Mouse (Mus musculus): ENCODE measurements around the gene Lrp6. TPM values are rescaled to one million over a fixed set of nuclear protein-coding genes. Genes with fewer than 3 reads are reported as not detected.

Lrp6 gene
- polyA plus RNA-seq, 2 experiments = 6.2 to 6.9 TPM

DNA sequence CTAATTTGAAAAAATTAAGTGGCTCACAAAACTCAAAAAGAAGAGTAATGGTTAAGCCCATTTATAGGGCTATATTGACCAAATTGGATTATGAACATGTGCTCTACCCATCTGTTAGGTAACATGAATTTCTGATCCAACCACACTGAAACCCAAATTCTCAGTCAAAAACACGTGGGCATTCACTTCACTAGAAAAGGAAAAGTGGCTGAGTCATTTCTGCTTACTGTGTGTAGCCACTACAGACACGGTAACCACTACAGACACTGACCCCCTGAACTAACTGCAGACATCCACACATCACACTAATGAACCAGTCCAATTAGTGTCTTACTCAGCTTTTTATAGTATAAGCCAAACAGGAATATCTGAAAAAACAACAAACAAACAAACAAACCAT lies 22.7 kb downstream of the Lrp6 start:
- ATAC-seq (ENCODE audit: insufficient read depth) = no peak
- H3K36me3 ChIP-seq (replicated peaks; ENCODE audit: control insufficient read depth, insufficient read depth, low read depth) = no peaks in the 10 kb centered on the region; the same call in 1 of the 2 replicates
- DNase-seq (ENCODE audit: low read depth in 3 of 3, low spot score in 3 of 3) = no peak
- H3K27me3 ChIP-seq (ENCODE audit: control insufficient read depth, insufficient read depth, low read length) = no peaks in the 10 kb centered on the region
- no peak overlapping the region for H3K9ac ChIP-seq (replicated peaks)
- H3K4me3 ChIP-seq (ENCODE audit: insufficient read depth in 1 of 2, low read depth in 2 of 2, low read length in 2 of 2) = no peak overlapping the region
- 7% methylated on average over 2 of the region's 2 CpGs for WGBS (ENCODE audit: insufficient replicate concordance)
- H3K27ac ChIP-seq = no peak overlapping the region
- H3K9me3 ChIP-seq (ENCODE audit: control insufficient read depth, low read length) = no peaks in the 10 kb centered on the region
- no peak overlapping the region for H3K4me2 ChIP-seq (ENCODE audit: low read depth)
- H3K4me1 ChIP-seq (replicated peaks; ENCODE audit: control insufficient read depth in 2 of 2, insufficient read depth in 2 of 2, low read length in 1 of 2) = peaks cover 11 to 22% of the 10 kb centered on the region in 2 experiments
- TF ChIP-seq CTCF (IDR thresholded peaks at IDR 0.05; ENCODE audit: low read depth) (no peak), EP300 (IDR thresholded peaks at IDR 0.05; ENCODE audit: low read depth) (no peak)

DNA sequence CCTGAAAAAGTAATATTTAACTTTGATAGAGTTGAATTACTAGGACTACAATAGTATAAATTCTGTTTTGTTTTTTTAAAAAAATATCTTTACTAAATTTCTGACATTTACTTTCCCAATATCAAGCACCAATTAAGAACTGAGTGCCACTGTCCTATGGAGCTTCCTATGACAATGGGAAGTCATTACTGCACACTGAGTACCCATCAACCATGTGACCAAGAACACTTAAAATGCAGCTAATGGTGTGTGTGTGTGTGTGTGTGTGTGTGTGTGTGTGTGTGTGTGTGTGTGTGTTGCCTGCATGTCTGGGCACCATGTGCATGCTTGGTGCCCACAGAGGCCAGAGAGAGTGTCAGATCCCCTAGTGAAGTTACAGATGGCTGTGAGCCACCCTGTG lies 23.2 kb downstream of the Lrp6 start:
- H3K27ac ChIP-seq = no peak overlapping the region

DNA sequence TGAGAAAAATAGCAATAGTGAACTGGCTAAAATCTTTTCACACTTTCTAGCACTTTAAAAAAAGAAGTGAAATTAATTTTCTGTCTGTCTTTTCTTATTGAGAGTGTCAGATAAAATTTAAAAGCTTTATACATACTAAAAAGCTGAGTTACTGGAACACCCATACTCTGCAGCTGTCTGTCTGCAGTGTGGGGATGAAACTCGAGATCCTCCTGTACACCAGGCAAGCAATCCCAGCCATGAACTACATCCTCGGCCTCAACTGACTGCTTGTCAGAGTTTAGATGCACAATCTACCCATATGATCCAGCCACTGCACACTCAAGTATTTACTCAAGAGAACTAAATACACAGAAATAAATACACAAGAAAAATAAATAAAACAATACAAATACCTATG lies 24.4 kb downstream of the Lrp6 start:
- H3K4me1 ChIP-seq (replicated peaks; ENCODE audit: control insufficient read depth in 2 of 2, insufficient read depth in 2 of 2, low read length in 1 of 2) = peaks cover 22 to 31% of the 10 kb centered on the region in 2 experiments
- no peak overlapping the region for H3K9ac ChIP-seq (replicated peaks)
- no peak overlapping the region for H3K4me2 ChIP-seq (ENCODE audit: low read depth)
- 66% methylated on average over 2 of the region's 2 CpGs for WGBS (ENCODE audit: insufficient replicate concordance)
- H3K27ac ChIP-seq = no peak overlapping the region
- DNase-seq (ENCODE audit: low read depth in 3 of 3, low spot score in 3 of 3) = no peak
- H3K9me3 ChIP-seq (ENCODE audit: control insufficient read depth, low read length) = no peaks in the 10 kb centered on the region
- H3K36me3 ChIP-seq (replicated peaks; ENCODE audit: control insufficient read depth, insufficient read depth, low read depth) = no peaks in the 10 kb centered on the region; the same call in 1 of the 2 replicates
- H3K27me3 ChIP-seq (ENCODE audit: control insufficient read depth, insufficient read depth, low read length) = no peaks in the 10 kb centered on the region
- H3K4me3 ChIP-seq (ENCODE audit: insufficient read depth in 1 of 2, low read depth in 2 of 2, low read length in 2 of 2) = no peak overlapping the region
- no peak for TF ChIP-seq EP300 (IDR thresholded peaks at IDR 0.05; ENCODE audit: low read depth)
- TF ChIP-seq CTCF (IDR thresholded peaks at IDR 0.05; ENCODE audit: low read depth) = no peak
- no peak for ATAC-seq (ENCODE audit: insufficient read depth)

More for the DNA sequence above, 23.2 kb downstream of the Lrp6 start:
- no peaks in the 10 kb centered on the region for H3K9me3 ChIP-seq (ENCODE audit: control insufficient read depth, low read length)
- H3K4me3 ChIP-seq (ENCODE audit: insufficient read depth in 1 of 2, low read depth in 2 of 2, low read length in 2 of 2) = no peak overlapping the region
- no peak for ATAC-seq (ENCODE audit: insufficient read depth)
- TF ChIP-seq CTCF (IDR thresholded peaks at IDR 0.05; ENCODE audit: low read depth) (no peak), EP300 (IDR thresholded peaks at IDR 0.05; ENCODE audit: low read depth) (no peak)
- H3K4me2 ChIP-seq (ENCODE audit: low read depth) = no peak overlapping the region
- no peaks in the 10 kb centered on the region for H3K27me3 ChIP-seq (ENCODE audit: control insufficient read depth, insufficient read depth, low read length)
- H3K9ac ChIP-seq (replicated peaks) = no peak overlapping the region
- no peak for DNase-seq (ENCODE audit: low read depth in 3 of 3, low spot score in 3 of 3)
- H3K36me3 ChIP-seq (replicated peaks; ENCODE audit: control insufficient read depth, insufficient read depth, low read depth) = no peaks in the 10 kb centered on the region; the same call in 1 of the 2 replicates
- peaks cover 15 to 26% of the 10 kb centered on the region in 2 experiments for H3K4me1 ChIP-seq (replicated peaks; ENCODE audit: control insufficient read depth in 2 of 2, insufficient read depth in 2 of 2, low read length in 1 of 2)

DNA sequence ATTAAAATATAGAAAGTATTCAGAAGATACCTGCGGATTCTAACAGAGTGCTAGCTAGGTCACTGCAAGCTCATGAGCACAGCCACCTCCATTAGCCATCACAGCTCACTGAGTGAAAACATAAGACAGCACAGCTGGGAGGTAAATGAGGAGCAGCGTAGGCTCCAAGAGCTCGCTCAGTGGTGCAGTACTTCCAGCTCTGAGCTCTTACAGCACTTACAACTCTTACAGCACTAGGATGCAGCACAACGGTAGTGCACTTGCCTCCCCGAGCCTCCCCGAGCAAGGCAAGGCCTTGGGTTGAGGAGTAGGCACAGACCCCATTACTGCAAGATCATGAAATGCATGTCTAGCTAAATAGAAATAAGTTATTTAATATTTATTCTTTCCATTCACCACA lies 26.6 kb downstream of the Lrp6 start:
- H3K4me1 ChIP-seq (replicated peaks; ENCODE audit: control insufficient read depth in 2 of 2, insufficient read depth in 2 of 2, low read length in 1 of 2) = peaks cover 20 to 27% of the 10 kb centered on the region in 2 experiments
- no peak overlapping the region for H3K4me2 ChIP-seq (ENCODE audit: low read depth)
- no peak for TF ChIP-seq EP300 (IDR thresholded peaks at IDR 0.05; ENCODE audit: low read depth)
- TF ChIP-seq CTCF (IDR thresholded peaks at IDR 0.05; ENCODE audit: low read depth) = no peak
- no peak overlapping the region for H3K27ac ChIP-seq
- H3K9ac ChIP-seq (replicated peaks) = no peak overlapping the region
- H3K9me3 ChIP-seq (ENCODE audit: control insufficient read depth, low read length) = no peaks in the 10 kb centered on the region
- H3K4me3 ChIP-seq (ENCODE audit: insufficient read depth in 1 of 2, low read depth in 2 of 2, low read length in 2 of 2) = no peak overlapping the region
- 62% methylated on average over 6 of the region's 6 CpGs for WGBS (ENCODE audit: insufficient replicate concordance)
- DNase-seq (ENCODE audit: low read depth in 3 of 3, low spot score in 3 of 3) (no peak), ATAC-seq (ENCODE audit: insufficient read depth) (no peak)
- no peaks in the 10 kb centered on the region; the same call in 1 of the 2 replicates for H3K36me3 ChIP-seq (replicated peaks; ENCODE audit: control insufficient read depth, insufficient read depth, low read depth)
- H3K27me3 ChIP-seq (ENCODE audit: control insufficient read depth, insufficient read depth, low read length) = no peaks in the 10 kb centered on the region

DNA sequence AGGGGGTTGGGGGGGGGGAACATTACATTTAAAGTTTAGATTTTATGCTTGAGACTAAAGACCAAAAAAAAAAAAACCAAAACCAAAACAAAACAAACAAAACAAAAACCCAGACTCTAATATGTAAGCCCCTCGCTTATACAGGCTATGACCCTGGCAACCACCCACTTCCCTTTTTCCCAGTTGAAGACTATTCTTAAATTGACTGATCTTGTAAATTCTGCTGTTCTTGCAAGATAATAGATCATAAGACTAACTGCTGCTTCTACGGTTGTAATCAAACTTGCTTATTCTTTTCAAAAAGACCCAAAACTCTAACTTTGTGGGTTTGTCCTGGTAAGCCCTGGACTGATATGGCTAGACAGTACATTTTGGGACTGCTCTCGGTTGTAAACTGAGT lies 27.3 kb downstream of the Lrp6 start:
- no peak; the same call in 1 of the 2 replicates for ATAC-seq (ENCODE audit: insufficient read depth)
- Histone ChIP-seq H3K27me3 (ENCODE audit: control insufficient read depth, insufficient read depth, low read length) (no peaks in the 10 kb centered on the region), H3K9me3 (ENCODE audit: control insufficient read depth, low read length) (no peaks in the 10 kb centered on the region), H3K27ac (no peak overlapping the region), H3K4me3 (ENCODE audit: insufficient read depth in 1 of 2, low read depth in 2 of 2, low read length in 2 of 2) (no peak overlapping the region; a peak in 1 of 4 replicates), H3K9ac (replicated peaks) (no peak overlapping the region), H3K4me2 (ENCODE audit: low read depth) (peak overlapping the region; percentile 60), H3K36me3 (replicated peaks; ENCODE audit: control insufficient read depth, insufficient read depth, low read depth) (no peaks in the 10 kb centered on the region; the same call in 1 of the 2 replicates), H3K4me1 (replicated peaks; ENCODE audit: control insufficient read depth in 2 of 2, insufficient read depth in 2 of 2, low read length in 1 of 2) (peaks cover 16 to 22% of the 10 kb centered on the region in 2 experiments)
- no peak for DNase-seq (ENCODE audit: low read depth in 3 of 3, low spot score in 3 of 3)
- 10% methylated on average over 3 of the region's 3 CpGs for WGBS (ENCODE audit: insufficient replicate concordance)
- TF ChIP-seq EP300 (IDR thresholded peaks at IDR 0.05; ENCODE audit: low read depth) = peak; percentile 26; the same call in 1 of the 2 replicates
- no peak for TF ChIP-seq CTCF (IDR thresholded peaks at IDR 0.05; ENCODE audit: low read depth)
